Mouse (Mus musculus): ENCODE results near the gene Paip2b. TPM values are rescaled to one million over a fixed set of nuclear protein-coding genes. Genes with fewer than 3 reads are reported as not detected.
"Not testable (repeated sequence)": the region's sequence is repeated elsewhere in the genome, so short reads cannot be mapped to it uniquely, and the experiment has no call there.

Gene Paip2b
- total RNA-seq, 2 experiments from 2014 or later, result 32.6 to 32.7 TPM

DNA sequence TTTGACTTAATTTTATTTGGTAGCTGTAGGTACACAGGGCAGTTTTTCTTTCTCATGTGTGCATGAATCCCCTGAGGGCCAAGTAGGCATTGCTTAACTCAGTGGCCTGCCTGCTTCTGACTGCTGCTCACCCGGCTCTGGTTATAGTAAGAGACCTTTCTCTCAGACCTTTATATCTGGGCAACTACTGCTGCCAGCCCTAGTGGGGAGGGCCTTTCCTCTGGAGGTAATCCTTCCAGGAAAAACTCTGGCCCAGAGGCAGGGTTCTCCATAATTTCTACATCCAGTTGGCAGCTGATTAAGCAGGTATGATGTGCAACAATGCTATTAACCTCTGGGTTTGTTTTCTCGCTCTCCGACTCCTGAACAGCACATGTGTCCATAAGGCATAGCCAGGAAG, 28.7 kb downstream of the Paip2b start:
- DNase-seq (ENCODE audit: low spot score in 2 of 2), result no peak

- no peak for DNase-seq (ENCODE audit: low spot score in 2 of 2)
These were observed 29.5 kb downstream of the Paip2b start for GRCm38 (mm10) chr6:83802033-83802432.

DNA sequence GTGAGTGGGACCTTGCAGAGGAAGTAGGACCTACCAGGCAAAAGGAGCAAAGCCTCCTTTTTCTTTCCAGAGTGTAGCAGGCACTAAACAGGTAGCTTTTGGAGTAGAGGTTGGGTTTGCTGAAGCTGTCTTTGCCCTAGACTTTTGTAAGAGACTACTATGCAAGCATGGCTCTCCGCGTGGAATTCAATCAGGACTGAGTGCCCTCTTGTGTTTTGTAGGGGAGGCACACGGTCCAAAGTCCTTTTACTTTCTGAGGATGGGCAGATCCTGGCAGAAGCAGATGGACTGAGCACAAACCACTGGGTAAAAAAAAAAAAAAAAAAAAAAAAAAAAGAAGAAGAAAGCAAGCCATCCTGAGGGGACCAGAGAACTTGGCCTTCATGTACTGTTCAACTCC, 34.9 kb downstream of the Paip2b start:
- DNase-seq (ENCODE audit: low spot score in 2 of 2), result no peak

DNA sequence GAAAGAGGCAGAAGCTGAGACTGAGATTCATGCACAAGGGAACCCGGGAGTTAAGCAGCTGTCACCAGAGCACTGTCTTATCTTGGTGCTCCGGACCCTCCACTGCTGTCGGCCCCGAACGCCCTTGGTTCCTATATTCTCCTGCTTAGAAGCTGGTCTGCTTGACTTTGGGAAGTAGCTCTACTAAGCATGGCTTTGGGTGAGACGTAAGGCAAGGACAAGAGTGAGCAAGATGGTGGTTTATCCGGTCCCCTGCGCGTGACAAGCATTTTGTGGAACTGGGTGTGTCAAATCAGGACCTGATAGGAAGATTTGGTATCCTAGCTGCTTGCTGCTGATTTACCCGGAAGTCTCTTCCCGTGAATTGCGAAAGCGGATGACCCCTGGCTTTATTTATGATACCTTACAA, 36.0 kb downstream of the Paip2b start:
- DNase-seq (ENCODE audit: low spot score in 2 of 2), result no peak

- DNase-seq (ENCODE audit: low spot score in 2 of 2), result peak; percentile 91 to 94
These were observed 36.7 kb downstream of the Paip2b start, which contains the start of gene Nagk for GRCm38 (mm10) chr6:83794760-83795296. Gene Nagk, plus strand, starts transcription at chr6:83794982.

DNA sequence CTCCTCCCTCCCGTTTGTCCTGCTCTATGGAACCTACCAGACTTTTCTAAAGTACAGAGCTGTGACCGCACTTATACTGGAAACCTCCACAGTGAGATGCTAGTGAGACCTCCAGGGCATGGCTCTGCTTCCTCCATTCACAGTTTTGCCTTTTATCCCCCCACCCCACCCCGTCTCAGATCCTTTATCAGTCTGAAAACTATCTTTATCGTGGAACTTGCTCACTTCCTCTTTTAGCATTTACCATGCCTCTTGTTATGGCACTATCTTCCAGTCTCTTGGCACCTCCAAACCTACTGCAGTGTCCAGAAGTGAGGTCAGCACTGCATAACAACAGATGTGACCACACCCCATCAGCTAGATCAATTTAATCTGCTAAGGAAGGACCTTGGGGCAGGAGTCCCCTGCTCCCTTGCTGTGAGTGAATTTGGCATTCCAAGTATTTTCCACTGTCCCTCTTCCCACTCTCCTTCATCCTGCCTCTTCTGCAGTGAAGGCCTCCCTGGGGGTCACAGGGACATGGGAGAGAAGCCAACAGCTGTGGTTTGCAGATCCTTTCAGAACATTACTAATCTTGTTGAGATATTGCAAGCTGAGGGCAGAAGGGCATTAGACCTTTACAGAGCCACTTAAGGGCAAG, 40.2 kb downstream of the Paip2b start:
- no peak for DNase-seq (ENCODE audit: low spot score in 2 of 2)

DNA sequence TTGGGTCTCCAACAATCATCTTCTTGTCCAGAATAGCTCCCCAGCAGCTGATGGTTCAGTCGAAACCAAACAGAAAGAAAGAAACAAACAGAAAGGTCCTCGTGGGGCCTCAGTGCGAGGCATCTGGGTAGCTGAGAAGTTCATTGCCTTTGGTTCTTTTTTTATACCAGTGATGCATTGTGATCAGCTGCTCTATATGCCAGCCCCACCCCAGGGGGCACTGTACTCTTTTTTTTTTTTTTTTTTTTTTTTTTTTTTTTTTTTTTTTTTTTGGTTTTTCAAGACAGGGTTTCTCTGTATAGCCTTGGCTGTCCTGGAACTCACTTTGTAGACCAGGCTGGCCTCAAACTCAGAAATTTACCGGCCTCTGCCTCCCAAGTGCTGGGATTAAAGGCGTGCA, 41.0 kb downstream of the Paip2b start:
- DNase-seq (ENCODE audit: low spot score in 2 of 2), result not testable (repeated sequence)

GRCm38 (mm10) chr6:83788554-83788953, 43.0 kb downstream of the Paip2b start:
- no peak for DNase-seq (ENCODE audit: low spot score in 2 of 2)

DNA sequence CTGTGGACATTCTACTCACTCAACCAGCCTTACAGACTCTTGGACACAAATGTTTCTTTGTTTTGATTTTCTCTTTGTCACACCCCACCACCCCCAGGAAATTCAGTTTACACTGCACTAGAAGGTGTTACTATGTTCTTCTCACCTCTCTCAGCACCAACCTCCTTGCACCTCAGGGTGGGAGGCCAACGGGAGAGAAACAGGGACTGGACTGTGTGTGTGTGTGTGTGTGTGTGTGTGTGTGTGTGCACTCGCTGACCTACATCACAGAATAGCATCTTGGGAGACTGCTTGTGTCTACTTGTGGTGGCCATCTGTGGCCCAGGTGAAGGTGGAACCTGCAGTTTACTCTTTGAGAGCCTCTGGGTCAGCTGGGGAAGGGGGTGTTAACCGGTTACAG, 45.1 kb downstream of the Paip2b start:
- DNase-seq (ENCODE audit: low spot score in 2 of 2), result no peak

- peak in 1 of 2 experiments; percentile 39 for DNase-seq (ENCODE audit: low spot score in 2 of 2)
These were observed 52.5 kb downstream of the Paip2b start for GRCm38 (mm10) chr6:83779026-83779425.

DNA sequence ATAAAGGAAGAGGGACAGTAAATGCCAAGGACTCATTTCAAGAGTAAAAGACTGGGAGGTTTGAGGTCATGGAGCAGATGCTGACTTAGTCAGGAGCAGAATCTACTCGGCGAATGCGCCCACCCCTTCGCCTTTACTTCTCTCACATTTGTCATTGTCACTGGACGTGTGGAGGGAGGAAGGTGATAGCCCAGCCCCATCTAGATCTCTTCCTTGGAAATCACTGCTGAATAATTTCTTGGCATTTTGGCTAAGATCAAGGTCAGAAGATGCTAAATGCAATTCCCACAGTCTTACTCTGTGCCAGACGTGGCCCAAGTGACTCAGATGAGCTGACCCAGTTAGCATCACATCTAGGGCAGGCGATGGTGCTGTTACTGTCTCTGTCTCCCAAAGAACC, 53.2 kb downstream of the Paip2b start:
- no peak for DNase-seq (ENCODE audit: low spot score in 2 of 2)

- peak; percentile 90 to 92 for DNase-seq (ENCODE audit: low spot score in 2 of 2)
These were observed 55.8 kb downstream of the Paip2b start, which contains the start of gene Tex261 for GRCm38 (mm10) chr6:83775638-83776293. Gene Tex261, minus strand, starts transcription at chr6:83775813.

GRCm38 (mm10) chr6:83774781-83775563, 56.6 kb downstream of the Paip2b start:
- no peak for DNase-seq (ENCODE audit: low spot score in 2 of 2)

DNA sequence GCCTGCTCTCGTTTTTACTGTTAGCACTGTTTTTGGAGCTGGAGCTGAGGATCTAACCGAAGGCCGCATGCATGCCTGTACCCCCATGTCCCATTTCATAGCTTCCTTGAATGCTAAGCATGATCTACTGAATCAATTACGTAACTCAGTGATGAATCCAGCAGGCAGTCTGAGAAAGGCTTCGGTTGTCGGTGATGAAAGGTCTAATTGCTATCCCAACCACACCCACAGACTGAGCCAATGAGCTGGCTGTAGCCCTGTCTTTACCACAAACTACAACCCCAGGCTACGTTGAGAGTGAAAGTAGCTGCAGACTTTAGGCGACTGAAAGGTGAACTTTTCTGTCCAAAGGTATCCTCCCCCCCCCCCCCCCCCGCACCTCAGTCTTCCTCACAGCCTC, 57.4 kb downstream of the Paip2b start:
- no peak for DNase-seq (ENCODE audit: low spot score in 2 of 2)

DNA sequence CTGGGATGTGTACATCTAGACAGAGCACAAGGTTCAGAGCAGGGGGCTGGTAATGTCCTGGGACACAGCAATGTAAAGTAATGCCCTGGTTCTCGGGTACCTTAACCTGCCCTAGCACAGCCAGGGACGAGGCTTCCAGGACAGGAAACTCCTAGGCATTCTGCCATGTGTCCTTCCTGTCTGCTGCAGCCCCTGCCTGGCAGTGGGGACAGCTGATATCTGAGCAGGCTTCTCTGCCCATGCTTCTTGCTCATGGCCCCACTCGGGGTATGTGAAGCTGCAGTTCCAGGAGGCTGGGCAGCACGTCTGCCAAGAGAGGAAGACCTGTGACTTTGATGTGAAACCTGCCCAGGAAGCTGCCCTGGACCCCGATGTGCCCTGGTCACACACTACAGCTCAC, 63.1 kb downstream of the Paip2b start:
- DNase-seq (ENCODE audit: low spot score in 2 of 2), result no peak

GRCm38 (mm10) chr6:83766982-83767381, 64.6 kb downstream of the Paip2b start:
- no peak for DNase-seq (ENCODE audit: low spot score in 2 of 2)

DNA sequence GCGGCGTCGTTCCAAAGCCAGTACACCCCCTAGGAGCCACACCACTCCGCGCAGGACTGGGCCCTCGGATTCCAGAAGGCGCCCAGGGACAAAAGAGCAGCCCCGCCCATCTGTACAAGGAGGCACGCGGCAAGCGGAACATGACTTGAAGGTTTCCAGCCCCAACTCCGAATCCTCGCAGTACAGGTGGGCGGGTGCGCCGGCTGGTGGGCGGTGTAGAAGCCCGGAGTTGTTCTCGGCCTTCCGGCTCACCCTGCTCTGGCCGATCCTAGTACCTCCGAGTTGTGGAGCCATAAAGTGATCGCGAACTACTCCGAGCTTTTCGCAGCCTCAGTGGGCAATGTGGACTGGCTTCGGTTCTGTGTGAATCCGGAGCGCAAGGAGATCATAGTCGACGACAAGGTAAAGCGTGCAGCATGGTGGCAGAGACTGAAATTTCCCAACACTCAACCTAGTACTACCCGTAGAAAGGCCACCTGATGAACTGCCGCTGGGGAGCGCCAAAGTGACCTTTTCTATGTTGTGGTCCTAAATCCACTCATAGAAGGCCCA, 68.6 kb downstream of the Paip2b start:
- DNase-seq (ENCODE audit: low spot score in 2 of 2), result no peak

DNA sequence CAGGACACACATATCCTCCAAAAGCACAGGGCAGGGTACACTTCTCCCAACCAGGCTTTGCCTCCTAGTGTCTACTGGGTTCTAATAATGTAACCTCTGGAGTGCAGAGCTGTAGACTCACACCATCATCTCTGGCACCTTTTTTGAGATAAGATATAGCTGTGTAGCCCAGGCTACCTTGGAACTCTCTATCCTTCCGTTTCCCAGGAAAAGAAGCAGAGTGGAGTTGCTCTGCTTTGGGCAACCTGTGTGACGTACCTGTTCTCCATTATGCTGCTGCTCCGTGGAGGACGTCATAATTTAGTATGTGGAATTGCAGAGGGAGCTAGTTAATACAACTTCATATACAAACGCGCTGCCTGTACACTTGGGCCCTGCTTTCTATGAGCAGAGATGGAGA, 69.2 kb downstream of the Paip2b start, which contains the start of gene Ankrd53:
TSS of gene Ankrd53 (plus strand) at position 301 of the 400 bp plus-strand sequence.
- no peak for DNase-seq (ENCODE audit: low spot score in 2 of 2)

- no peak for DNase-seq (ENCODE audit: low spot score in 2 of 2)
These were observed 75.5 kb downstream of the Paip2b start for GRCm38 (mm10) chr6:83756051-83756450.
